Mouse (Mus musculus) testis, adult 2 months (tissue): Measurements from ENCODE around the gene Tmc2.

Source experiments
- CTCF ChIP-seq: fragments of 200-500 bp; IDR thresholded peaks from 2 replicates; pipeline ENCODE4 v1.5.1; 2012; ENCODE audit warnings: low read depth, mild to moderate bottlenecking, inconsistent platforms, low read length, moderate library complexity; ENCODE audit not compliant: control insufficient read depth, insufficient read depth, insufficient replicate concordance
- POLR2A ChIP-seq: fragments of 200-500 bp; IDR thresholded peaks from 2 replicates; pipeline ENCODE4 v1.6.1; 2012; ENCODE audit warnings: low read depth, mild to moderate bottlenecking, inconsistent platforms, low read length, moderate library complexity; ENCODE audit not compliant: control insufficient read depth

DNA sequence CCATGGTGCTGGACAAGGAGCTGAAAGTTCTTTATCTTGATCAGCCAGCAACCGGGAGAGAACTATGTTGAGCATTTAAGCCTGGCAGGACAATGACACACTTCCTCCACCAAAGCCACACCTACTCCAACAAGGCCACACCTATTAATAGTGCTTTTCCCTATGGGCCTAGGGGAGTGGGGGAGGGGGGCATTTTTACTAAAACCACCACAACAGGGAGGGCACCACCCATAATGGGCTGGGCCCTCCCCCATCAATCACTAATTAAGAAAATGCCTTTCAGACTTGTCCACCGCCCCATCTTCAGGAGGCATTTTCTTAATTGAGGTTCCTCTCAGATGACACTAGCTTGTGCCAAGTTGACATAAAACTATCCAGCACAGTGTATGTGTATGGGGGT, 12.4 kb downstream of the Tmc2 start:
- no peak for TF ChIP-seq CTCF
- TF ChIP-seq POLR2A = no peak
